Mouse (Mus musculus): ENCODE data around the gene B230118H07Rik. TPM values are rescaled to one million over a fixed set of nuclear protein-coding genes. Genes with fewer than 3 reads are reported as not detected.

The B230118H07Rik gene
- total and polyA plus RNA-seq, 3 experiments: 1.6 to 76.4 (median 10.2) TPM

- no peak for TF ChIP-seq GATA2 (IDR thresholded peaks at IDR 0.05; ENCODE audit: borderline replicate concordance, low read depth, low read length)
- no peak for TF ChIP-seq POLR2AphosphoS5 (IDR thresholded peaks at IDR 0.05; ENCODE audit: insufficient replicate concordance, low read depth, low read length)
- TF ChIP-seq GATA1 (IDR thresholded peaks at IDR 0.05; ENCODE audit: borderline replicate concordance, low read length): no peak
- TF ChIP-seq TAL1 (conservative IDR thresholded peaks at IDR 0.05; ENCODE audit: low read depth, low read length): no peak
- TF ChIP-seq CTCF (IDR thresholded peaks at IDR 0.05; ENCODE audit: low read depth, low read length): no peak
- H3K4me3 ChIP-seq (ENCODE audit: low read depth, low read length): no peak overlapping the region
- no peaks in the 10 kb centered on the region for H3K27me3 ChIP-seq (ENCODE audit: insufficient read depth, low read length)
- no peak for DNase-seq (ENCODE audit: low spot score)
- H3K9me3 ChIP-seq (replicated peaks): no peaks in the 10 kb centered on the region
- H3K36me3 ChIP-seq (replicated peaks): peaks cover 2% of the 10 kb centered on the region
- H3K4me1 ChIP-seq (ENCODE audit: insufficient read depth, low read depth, low read length): peaks cover 23% of the 10 kb centered on the region
- ATAC-seq (ENCODE audit: extremely low read depth, insufficient number of reproducible peaks, low FRiP score, poor library complexity, severe bottlenecking): peak; percentile 23; the same call in 1 of the 2 replicates
These were observed 25.3 kb downstream of the B230118H07Rik start for GRCm38 (mm10) chr2:101624011-101624410.

- peaks cover 23% of the 10 kb centered on the region for H3K4me1 ChIP-seq (ENCODE audit: insufficient read depth, low read depth, low read length)
- H3K36me3 ChIP-seq (replicated peaks): peaks cover 2% of the 10 kb centered on the region
- no peaks in the 10 kb centered on the region for H3K9me3 ChIP-seq (replicated peaks)
- no peak overlapping the region for H3K4me3 ChIP-seq (ENCODE audit: low read depth, low read length)
- no peaks in the 10 kb centered on the region for H3K27me3 ChIP-seq (ENCODE audit: insufficient read depth, low read length)
- no peak for ATAC-seq (ENCODE audit: extremely low read depth, insufficient number of reproducible peaks, low FRiP score, poor library complexity, severe bottlenecking)
- no peak for TF ChIP-seq GATA2 (IDR thresholded peaks at IDR 0.05; ENCODE audit: borderline replicate concordance, low read depth, low read length)
- TF ChIP-seq GATA1 (IDR thresholded peaks at IDR 0.05; ENCODE audit: borderline replicate concordance, low read length): no peak
- TF ChIP-seq POLR2AphosphoS5 (IDR thresholded peaks at IDR 0.05; ENCODE audit: insufficient replicate concordance, low read depth, low read length): no peak
- TF ChIP-seq TAL1 (conservative IDR thresholded peaks at IDR 0.05; ENCODE audit: low read depth, low read length): no peak
- TF ChIP-seq CTCF (IDR thresholded peaks at IDR 0.05; ENCODE audit: low read depth, low read length): no peak
- DNase-seq (ENCODE audit: low spot score): no peak
These were observed 26.3 kb downstream of the B230118H07Rik start for GRCm38 (mm10) chr2:101623042-101623441.

DNA sequence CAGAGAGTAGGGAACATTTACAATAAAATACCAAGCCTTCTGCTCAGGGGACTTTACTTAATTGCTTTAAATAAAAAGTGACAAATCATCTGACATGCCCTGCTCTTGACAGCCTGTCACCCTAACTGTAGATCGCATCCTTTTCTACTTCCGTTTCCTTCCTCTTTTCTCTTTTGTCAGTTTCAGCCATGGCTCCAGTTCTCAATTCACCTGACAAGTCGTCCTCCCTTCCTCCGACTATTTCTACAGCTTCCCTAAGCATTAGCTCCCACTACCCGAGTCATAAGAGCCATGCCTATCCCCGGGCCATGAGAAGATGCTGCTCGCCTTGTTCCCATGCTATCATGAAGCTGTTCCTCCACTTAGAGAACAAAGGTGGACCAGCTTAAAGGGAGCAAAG, 27.7 kb downstream of the B230118H07Rik start:
- DNase-seq (ENCODE audit: low spot score) (no peak), ATAC-seq (ENCODE audit: extremely low read depth, insufficient number of reproducible peaks, low FRiP score, poor library complexity, severe bottlenecking) (0 out of 2 replicates have a peak, but pooled peaks have one; percentile 26)
- Histone ChIP-seq H3K27me3 (ENCODE audit: insufficient read depth, low read length) (no peaks in the 10 kb centered on the region), H3K4me1 (ENCODE audit: insufficient read depth, low read depth, low read length) (peaks cover 15% of the 10 kb centered on the region), H3K9me3 (replicated peaks) (no peaks in the 10 kb centered on the region), H3K36me3 (replicated peaks) (peaks cover 2% of the 10 kb centered on the region), H3K4me3 (ENCODE audit: low read depth, low read length) (no peak overlapping the region)
- no peak for TF ChIP-seq TAL1 (conservative IDR thresholded peaks at IDR 0.05; ENCODE audit: low read depth, low read length)
- no peak for TF ChIP-seq POLR2AphosphoS5 (IDR thresholded peaks at IDR 0.05; ENCODE audit: insufficient replicate concordance, low read depth, low read length)
- no peak for TF ChIP-seq CTCF (IDR thresholded peaks at IDR 0.05; ENCODE audit: low read depth, low read length)
- TF ChIP-seq GATA2 (IDR thresholded peaks at IDR 0.05; ENCODE audit: borderline replicate concordance, low read depth, low read length): no peak
- no peak for TF ChIP-seq GATA1 (IDR thresholded peaks at IDR 0.05; ENCODE audit: borderline replicate concordance, low read length)

- no peaks in the 10 kb centered on the region for H3K27me3 ChIP-seq (ENCODE audit: insufficient read depth, low read length)
- H3K9me3 ChIP-seq (replicated peaks): no peaks in the 10 kb centered on the region
- ATAC-seq (ENCODE audit: extremely low read depth, insufficient number of reproducible peaks, low FRiP score, poor library complexity, severe bottlenecking): no peak
- DNase-seq (ENCODE audit: low spot score): no peak
- no peak overlapping the region for H3K4me3 ChIP-seq (ENCODE audit: low read depth, low read length)
- peaks cover 2% of the 10 kb centered on the region for H3K36me3 ChIP-seq (replicated peaks)
- peaks cover 15% of the 10 kb centered on the region for H3K4me1 ChIP-seq (ENCODE audit: insufficient read depth, low read depth, low read length)
- no peak for TF ChIP-seq POLR2AphosphoS5 (IDR thresholded peaks at IDR 0.05; ENCODE audit: insufficient replicate concordance, low read depth, low read length)
- TF ChIP-seq CTCF (IDR thresholded peaks at IDR 0.05; ENCODE audit: low read depth, low read length): no peak
- TF ChIP-seq GATA2 (IDR thresholded peaks at IDR 0.05; ENCODE audit: borderline replicate concordance, low read depth, low read length): no peak
- TF ChIP-seq GATA1 (IDR thresholded peaks at IDR 0.05; ENCODE audit: borderline replicate concordance, low read length): no peak
- no peak for TF ChIP-seq TAL1 (conservative IDR thresholded peaks at IDR 0.05; ENCODE audit: low read depth, low read length)
These were observed 28.4 kb downstream of the B230118H07Rik start for GRCm38 (mm10) chr2:101620899-101621298.

DNA sequence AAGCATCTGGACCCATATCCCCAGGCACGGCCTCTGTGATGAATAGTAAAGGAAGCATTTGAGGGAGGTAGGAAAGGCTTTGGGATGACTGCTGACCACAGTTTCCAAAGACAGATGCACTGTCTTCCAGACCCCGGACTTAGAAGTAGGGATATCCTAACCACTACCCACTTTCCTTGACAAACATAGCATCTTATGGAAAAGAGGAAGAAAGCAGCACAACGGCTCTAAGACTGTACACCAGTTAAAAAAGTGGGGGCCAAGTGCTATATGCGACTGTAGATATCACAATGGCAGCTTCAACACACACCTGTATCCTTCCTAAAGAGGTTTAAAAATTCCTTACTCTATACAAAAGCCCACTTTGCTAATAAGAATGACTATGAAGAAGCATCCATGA, 31.0 kb downstream of the B230118H07Rik start:
- H3K27me3 ChIP-seq (ENCODE audit: insufficient read depth, low read length): no peaks in the 10 kb centered on the region
- ATAC-seq (ENCODE audit: extremely low read depth, insufficient number of reproducible peaks, low FRiP score, poor library complexity, severe bottlenecking) (no peak), DNase-seq (ENCODE audit: low spot score) (no peak)
- TF ChIP-seq POLR2AphosphoS5 (IDR thresholded peaks at IDR 0.05; ENCODE audit: insufficient replicate concordance, low read depth, low read length) (no peak), TAL1 (conservative IDR thresholded peaks at IDR 0.05; ENCODE audit: low read depth, low read length) (no peak), GATA1 (IDR thresholded peaks at IDR 0.05; ENCODE audit: borderline replicate concordance, low read length) (no peak), GATA2 (IDR thresholded peaks at IDR 0.05; ENCODE audit: borderline replicate concordance, low read depth, low read length) (no peak), CTCF (IDR thresholded peaks at IDR 0.05; ENCODE audit: low read depth, low read length) (no peak)
- H3K9me3 ChIP-seq (replicated peaks): no peaks in the 10 kb centered on the region
- H3K4me1 ChIP-seq (ENCODE audit: insufficient read depth, low read depth, low read length): peaks cover 10% of the 10 kb centered on the region; the same call in 1 of the 2 replicates
- peaks cover 6% of the 10 kb centered on the region for H3K36me3 ChIP-seq (replicated peaks)
- no peak overlapping the region for H3K4me3 ChIP-seq (ENCODE audit: low read depth, low read length)

GRCm38 (mm10) chr2:101615464-101616305, 33.6 kb downstream of the B230118H07Rik start:
- Histone ChIP-seq H3K4me1 (ENCODE audit: insufficient read depth, low read depth, low read length) (peaks cover 2% of the 10 kb centered on the region; the same call in 1 of the 2 replicates), H3K36me3 (replicated peaks) (peaks cover 8% of the 10 kb centered on the region), H3K27me3 (ENCODE audit: insufficient read depth, low read length) (no peaks in the 10 kb centered on the region), H3K4me3 (ENCODE audit: low read depth, low read length) (no peak overlapping the region), H3K9me3 (replicated peaks) (no peaks in the 10 kb centered on the region)
- ATAC-seq (ENCODE audit: extremely low read depth, insufficient number of reproducible peaks, low FRiP score, poor library complexity, severe bottlenecking) (no peak), DNase-seq (ENCODE audit: low spot score) (no peak)
- TF ChIP-seq GATA1 (IDR thresholded peaks at IDR 0.05; ENCODE audit: borderline replicate concordance, low read length) (no peak), GATA2 (IDR thresholded peaks at IDR 0.05; ENCODE audit: borderline replicate concordance, low read depth, low read length) (no peak), CTCF (IDR thresholded peaks at IDR 0.05; ENCODE audit: low read depth, low read length) (no peak), POLR2AphosphoS5 (IDR thresholded peaks at IDR 0.05; ENCODE audit: insufficient replicate concordance, low read depth, low read length) (no peak)

Measured in G1E (cell line).